Mouse (Mus musculus) kidney, postnatal 14 days (tissue): Measurements from ENCODE around the gene Cspg5.
A peak's percentile ranks its signal among the peaks of the same experiment; 100 is the strongest.

Experiments
- DNase-seq: peaks from one replicate; pipeline ENCODE4 v3.0.0; 2022; ENCODE audit warnings: mixed read lengths

The Cspg5 gene

DNA sequence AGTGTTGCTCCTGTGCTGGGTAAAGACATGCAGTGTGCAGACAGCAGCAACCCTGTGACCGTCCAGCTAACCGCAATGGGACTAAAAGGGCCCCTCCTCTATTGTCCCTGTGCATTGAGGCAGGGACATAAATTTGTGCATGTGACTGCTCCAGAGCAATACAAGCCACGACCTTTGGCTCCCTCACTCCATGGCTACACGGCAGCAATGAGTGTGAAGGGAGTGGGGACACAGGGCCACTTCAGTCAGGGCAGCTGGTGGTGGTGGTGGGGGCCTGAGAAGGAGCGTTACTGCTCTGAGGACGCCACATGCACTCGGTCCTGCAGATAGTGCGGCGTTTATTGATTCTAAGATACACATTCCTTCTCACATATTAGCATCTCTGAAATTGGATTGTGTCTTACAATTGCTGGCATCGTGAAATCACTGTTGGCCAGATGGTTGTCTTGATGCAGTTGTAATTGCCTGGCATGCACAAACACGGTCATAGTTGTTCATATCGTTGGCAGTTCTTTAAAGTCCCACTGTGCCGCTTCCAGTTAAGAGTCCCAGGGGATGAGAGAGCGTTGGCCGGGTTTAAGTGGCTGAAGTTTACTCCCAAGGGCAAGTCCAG, 11.9 kb downstream of the Cspg5 start:
- no peak for DNase-seq

GRCm38 (mm10) chr9:110258646-110259045, 15.1 kb downstream of the Cspg5 start:
- no peak for DNase-seq

DNA sequence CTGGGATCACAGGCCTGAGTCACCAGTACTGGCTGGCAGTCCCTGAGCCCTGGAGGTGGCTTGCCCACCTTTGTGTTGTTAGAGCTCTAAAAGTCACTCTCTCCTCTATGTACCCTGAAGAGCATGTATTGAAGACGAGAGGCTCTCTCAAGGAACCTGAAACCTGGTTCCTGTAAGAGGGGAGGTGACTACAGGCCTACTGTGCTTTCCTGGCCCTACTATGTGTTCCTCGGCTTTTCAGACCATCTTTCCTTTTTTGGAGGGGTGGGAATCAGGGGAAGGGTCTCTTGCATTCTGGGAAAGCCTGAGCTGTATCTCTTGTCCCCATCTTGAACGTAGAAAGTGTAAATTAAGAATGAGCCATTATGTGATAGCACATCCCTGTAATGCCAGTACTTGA, 15.5 kb downstream of the Cspg5 start:
- DNase-seq: no peak

DNA sequence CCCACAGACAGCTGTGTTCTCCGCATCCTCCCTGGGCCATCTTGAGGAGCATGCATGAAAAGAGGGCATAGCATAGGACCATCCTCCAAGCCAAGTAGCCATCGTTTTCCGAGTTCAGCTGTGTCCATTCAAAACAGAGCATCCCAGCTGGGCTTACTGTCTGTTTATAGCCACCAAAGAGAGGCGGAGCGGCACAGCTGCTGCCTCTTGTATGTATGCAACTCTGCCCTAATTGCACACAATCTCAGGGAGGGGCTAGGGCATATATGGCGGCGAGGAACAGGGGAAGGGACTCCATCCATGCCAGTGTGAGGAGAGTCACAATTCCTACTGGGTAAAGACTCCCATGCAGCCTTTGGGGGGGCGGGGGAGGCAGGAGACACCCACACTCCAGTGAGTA, 19.6 kb downstream of the Cspg5 start:
- DNase-seq: no peak

DNA sequence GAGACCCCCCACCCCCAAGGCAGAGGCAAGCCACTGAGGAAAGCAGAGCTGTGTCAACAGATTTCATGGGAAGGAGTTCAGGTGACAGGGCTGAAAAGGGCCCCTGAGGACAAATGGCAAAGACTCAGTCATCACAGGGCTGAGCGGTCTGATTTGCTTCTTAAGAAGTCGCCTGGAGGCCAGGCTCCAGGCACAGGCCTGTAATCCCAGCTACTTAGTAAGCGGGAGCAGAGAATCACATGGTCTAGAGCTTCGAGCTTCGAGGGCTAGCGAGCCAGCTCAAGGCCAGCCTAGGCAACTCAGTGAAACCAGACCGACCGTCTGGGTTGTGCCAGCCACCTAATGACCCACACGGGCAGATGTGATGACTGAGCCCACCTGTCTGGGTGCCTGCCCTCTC, 21.4 kb downstream of the Cspg5 start:
- no peak for DNase-seq

- no peak for DNase-seq
These were observed 24.8 kb downstream of the Cspg5 start for GRCm38 (mm10) chr9:110268416-110268815.

DNA sequence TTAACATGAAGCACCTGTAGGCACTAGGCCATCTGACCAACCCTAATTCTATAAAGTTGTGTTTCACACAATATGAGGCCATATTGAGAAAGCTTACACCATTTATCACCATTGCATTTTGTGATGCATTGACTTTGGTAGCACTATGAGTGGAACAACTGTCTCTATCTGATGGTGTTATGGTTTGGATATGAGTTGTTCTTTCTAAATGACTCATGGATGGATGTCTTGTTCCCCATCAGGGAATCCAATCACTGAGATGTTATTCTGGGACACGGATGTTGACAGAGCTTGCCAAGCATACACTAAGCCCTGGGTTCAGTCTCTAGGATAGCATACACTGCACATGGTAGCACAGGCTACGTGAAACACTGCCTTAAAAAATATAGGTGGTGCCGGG, 28.7 kb downstream of the Cspg5 start:
- DNase-seq: no peak

GRCm38 (mm10) chr9:110273507-110273906, 29.9 kb downstream of the Cspg5 start:
- no peak for DNase-seq

- DNase-seq: no peak
These were observed 32.3 kb downstream of the Cspg5 start for GRCm38 (mm10) chr9:110275882-110276281.

- peak; percentile 13 for DNase-seq
These were observed 33.9 kb downstream of the Cspg5 start for GRCm38 (mm10) chr9:110277431-110277881.

DNA sequence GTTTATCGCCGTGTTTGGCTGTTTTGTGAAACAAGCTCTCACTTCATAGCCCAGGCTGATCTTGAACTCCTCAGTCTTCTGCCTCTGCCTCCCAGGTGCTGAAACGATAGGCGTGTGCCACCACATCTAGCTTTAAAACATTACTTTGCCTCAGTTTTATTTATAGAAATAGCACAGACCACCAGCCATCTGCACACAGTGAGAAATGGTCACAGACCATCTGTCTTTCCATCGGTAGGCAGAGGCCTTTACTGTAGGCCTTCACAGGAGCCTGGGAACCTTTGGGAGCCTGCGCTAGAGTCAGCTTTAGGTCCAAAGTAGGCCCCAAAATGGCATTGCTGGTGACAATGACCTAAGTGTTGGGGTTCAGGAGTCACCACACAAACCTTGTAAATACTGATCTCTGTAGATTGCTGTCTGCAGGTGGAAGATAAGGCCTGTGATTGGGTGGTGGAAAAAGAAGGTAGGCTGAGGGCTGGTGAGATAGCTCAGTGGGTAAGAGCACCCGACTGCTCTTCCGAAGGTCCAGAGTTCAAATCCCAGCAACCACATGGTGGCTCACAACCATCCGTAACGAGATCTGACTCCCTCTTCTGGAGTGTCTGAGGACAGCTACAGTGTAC, 40.6 kb downstream of the Cspg5 start:
- no peak for DNase-seq

- no peak for DNase-seq
These were observed 43.8 kb downstream of the Cspg5 start for GRCm38 (mm10) chr9:110287321-110287924.

- no peak for DNase-seq
These were observed 49.7 kb downstream of the Cspg5 start for GRCm38 (mm10) chr9:110293254-110293718.

- no peak for DNase-seq
These were observed 50.4 kb downstream of the Cspg5 start for GRCm38 (mm10) chr9:110293873-110294415.

GRCm38 (mm10) chr9:110294786-110295185, 51.2 kb downstream of the Cspg5 start:
- no peak for DNase-seq

DNA sequence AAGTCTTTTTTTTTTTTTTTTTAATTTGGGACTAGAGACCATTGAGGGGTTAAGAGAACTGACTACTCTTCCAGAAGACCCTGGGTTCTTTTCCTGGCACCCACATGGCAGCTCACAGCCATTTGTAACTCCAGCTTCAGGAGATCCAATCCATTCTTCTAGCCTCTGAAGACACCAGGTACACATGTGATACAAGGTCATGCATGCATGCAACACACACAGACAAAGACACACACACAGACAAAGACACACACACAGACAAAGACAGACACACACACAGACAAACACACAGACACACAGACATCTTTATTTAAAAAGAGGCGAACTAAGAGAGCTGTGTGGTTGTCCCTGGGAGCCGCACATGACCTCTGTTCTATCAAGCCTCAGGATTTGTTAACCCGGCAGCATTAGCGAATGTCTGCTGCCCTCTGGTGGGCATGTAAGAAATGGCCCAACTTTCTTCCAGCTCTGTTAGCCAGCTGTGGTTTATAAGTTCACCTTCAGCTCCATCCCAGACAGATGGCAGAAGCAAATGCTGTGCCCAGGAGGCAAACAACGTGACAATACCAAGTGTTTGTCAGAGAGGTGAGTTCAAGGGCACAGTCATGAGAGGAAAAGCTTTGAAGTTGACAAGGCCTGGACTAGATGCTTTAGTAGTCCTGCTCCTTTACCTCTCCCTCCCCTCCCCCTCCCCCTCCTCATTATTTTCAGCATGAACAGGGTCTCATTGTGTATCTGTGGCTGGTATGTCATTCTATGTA, 53.5 kb downstream of the Cspg5 start:
- peak; percentile 86 for DNase-seq

DNA sequence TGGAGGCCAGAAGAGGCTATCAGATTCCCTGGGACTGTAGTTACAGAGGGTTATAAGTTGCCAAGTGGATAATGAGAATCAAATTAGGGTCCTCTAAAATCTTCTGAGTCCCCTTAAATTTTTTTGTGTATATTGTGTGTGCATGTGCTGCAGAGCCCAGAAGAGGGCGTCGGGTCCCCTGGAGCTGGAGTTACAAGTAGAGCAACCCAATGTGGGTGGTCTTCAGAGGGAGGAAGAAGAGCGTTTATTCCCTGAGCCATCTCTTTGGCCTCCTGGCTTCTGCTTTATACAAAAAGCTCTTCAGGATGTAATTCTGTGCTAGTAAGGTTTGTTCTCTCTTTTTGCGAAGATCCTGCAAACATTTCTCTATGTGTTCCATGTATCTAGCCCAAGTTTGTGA, 60.9 kb downstream of the Cspg5 start:
- no peak for DNase-seq

GRCm38 (mm10) chr9:110304969-110305651, 61.5 kb downstream of the Cspg5 start, which contains the start of gene Elp6:
Gene Elp6, plus strand, starts transcription at chr9:110305173.
- peak; percentile 94 for DNase-seq

- DNase-seq: no peak
These were observed 62.8 kb downstream of the Cspg5 start for GRCm38 (mm10) chr9:110306371-110306770.
